Mouse (Mus musculus): ENCODE data around the gene Stambpl1. TPM values are rescaled to one million over a fixed set of nuclear protein-coding genes. Genes with fewer than 3 reads are reported as not detected.

Stambpl1 gene
- polyA plus RNA-seq, 1 experiment from 2014 or later = 13.0 TPM

DNA sequence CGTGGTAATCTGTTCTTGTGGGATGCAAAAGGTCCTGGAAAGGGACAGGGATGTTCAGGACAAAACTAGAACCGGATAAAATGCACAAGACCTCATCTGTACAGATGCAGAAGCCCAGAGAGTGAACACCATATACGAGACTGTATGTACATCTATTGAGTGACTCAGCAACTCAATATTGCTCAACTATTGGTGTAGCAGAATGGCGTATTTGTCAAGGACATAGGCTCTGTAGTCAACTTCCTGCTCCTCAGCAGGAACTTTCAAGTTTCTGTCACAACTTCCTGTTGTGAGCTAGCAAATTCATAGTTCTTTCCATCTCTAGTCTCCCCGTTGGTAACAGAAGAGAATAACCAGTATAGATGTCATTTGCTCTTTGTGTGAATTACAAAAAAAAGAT lies 56.5 kb downstream of the Stambpl1 start:
- H3K4me2 ChIP-seq (replicated peaks; ENCODE audit: low read depth) = no peak overlapping the region
- no peak overlapping the region for H3K4me3 ChIP-seq (ENCODE audit: low read depth, low read length)
- ATAC-seq (ENCODE audit: low FRiP score, low TSS enrichment) = no peak
- H3K36me3 ChIP-seq (ENCODE audit: control insufficient read depth, insufficient read depth, low read length) = 0 out of 2 replicates have a peak, but pooled peaks cover 1% of the 10 kb centered on the region
- WGBS = 74% methylated on average over 5 of the region's 5 CpGs
- TF ChIP-seq EP300 (optimal IDR thresholded peaks at IDR 0.05) = no peak
- no peaks in the 10 kb centered on the region for H3K4me1 ChIP-seq (replicated peaks; ENCODE audit: control insufficient read depth, insufficient read depth)
- H3K27ac ChIP-seq (replicated peaks) = no peak overlapping the region
- no peak overlapping the region for H3K9ac ChIP-seq (ENCODE audit: low read length)
- no peaks in the 10 kb centered on the region for H3K9me3 ChIP-seq (ENCODE audit: control insufficient read depth, low read length)
- no peak for DNase-seq (ENCODE audit: low spot score)
- no peaks in the 10 kb centered on the region for H3K27me3 ChIP-seq (ENCODE audit: control insufficient read depth, insufficient read depth, low read length)

DNA sequence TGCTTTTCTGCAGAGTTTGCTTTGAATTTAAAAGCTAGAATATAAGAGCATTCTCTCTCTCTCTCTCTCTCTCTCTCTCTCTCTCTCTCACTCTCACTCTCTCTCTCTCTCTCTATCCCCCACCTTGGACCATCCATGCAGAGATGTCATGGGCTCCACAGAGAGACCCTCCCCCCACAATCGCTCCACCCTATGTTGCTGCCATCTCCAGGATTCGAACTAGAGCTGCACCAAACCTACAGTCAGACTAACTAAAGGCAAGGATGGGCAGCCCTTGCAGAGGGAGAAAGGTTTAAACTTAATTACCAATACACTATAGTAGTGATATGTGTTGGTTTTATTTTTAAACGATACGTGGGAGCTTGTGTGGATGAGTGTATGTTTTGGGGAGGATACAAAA lies 58.6 kb downstream of the Stambpl1 start:
- no peaks in the 10 kb centered on the region for H3K4me1 ChIP-seq (replicated peaks; ENCODE audit: control insufficient read depth, insufficient read depth)
- 0 out of 2 replicates have a peak overlapping the region, but pooled peaks have one; percentile 30 for H3K27ac ChIP-seq (replicated peaks)
- no peak overlapping the region for H3K9ac ChIP-seq (ENCODE audit: low read length)
- H3K4me3 ChIP-seq (ENCODE audit: low read depth, low read length) = peak overlapping the region; percentile 49
- TF ChIP-seq EP300 (optimal IDR thresholded peaks at IDR 0.05) = no peak
- TF ChIP-seq CTCF (IDR thresholded peaks at IDR 0.05; ENCODE audit: low read depth) = no peak
- DNase-seq (ENCODE audit: low spot score) (no peak), ATAC-seq (ENCODE audit: low FRiP score, low TSS enrichment) (no peak)
- WGBS = 66% methylated on average over 4 of the region's 4 CpGs
- H3K36me3 ChIP-seq (ENCODE audit: control insufficient read depth, insufficient read depth, low read length) = no peaks in the 10 kb centered on the region
- H3K27me3 ChIP-seq (ENCODE audit: control insufficient read depth, insufficient read depth, low read length) = no peaks in the 10 kb centered on the region
- H3K4me2 ChIP-seq (replicated peaks; ENCODE audit: low read depth) = peak overlapping the region; percentile 35
- H3K9me3 ChIP-seq (ENCODE audit: control insufficient read depth, low read length) = no peaks in the 10 kb centered on the region

- H3K27me3 ChIP-seq (ENCODE audit: control insufficient read depth, insufficient read depth, low read length) = no peaks in the 10 kb centered on the region
- no peak for ATAC-seq (ENCODE audit: low FRiP score, low TSS enrichment)
- H3K9me3 ChIP-seq (ENCODE audit: control insufficient read depth, low read length) = no peaks in the 10 kb centered on the region
- TF ChIP-seq EP300 (optimal IDR thresholded peaks at IDR 0.05) (no peak), CTCF (IDR thresholded peaks at IDR 0.05; ENCODE audit: low read depth) (no peak)
- WGBS = 52% methylated on average over 2 of the region's 2 CpGs
- peak overlapping the region; percentile 97 for H3K27ac ChIP-seq (replicated peaks)
- H3K4me1 ChIP-seq (replicated peaks; ENCODE audit: control insufficient read depth, insufficient read depth) = no peaks in the 10 kb centered on the region
- peak overlapping the region; percentile 42 for H3K4me2 ChIP-seq (replicated peaks; ENCODE audit: low read depth)
- DNase-seq (ENCODE audit: low spot score) = no peak
- H3K9ac ChIP-seq (ENCODE audit: low read length) = peak overlapping the region; percentile 77
- no peaks in the 10 kb centered on the region for H3K36me3 ChIP-seq (ENCODE audit: control insufficient read depth, insufficient read depth, low read length)
- H3K4me3 ChIP-seq (ENCODE audit: low read depth, low read length) = peak overlapping the region; percentile 49
These were observed 59.9 kb downstream of the Stambpl1 start for GRCm38 (mm10) chr19:34251900-34252299.

GRCm38 (mm10) chr19:34252450-34252849 lies 60.4 kb downstream of the Stambpl1 start:
- TF ChIP-seq EP300 (optimal IDR thresholded peaks at IDR 0.05) (no peak), CTCF (IDR thresholded peaks at IDR 0.05; ENCODE audit: low read depth) (no peak)
- ATAC-seq (ENCODE audit: low FRiP score, low TSS enrichment) (no peak), DNase-seq (ENCODE audit: low spot score) (no peak)
- H3K4me1 ChIP-seq (replicated peaks; ENCODE audit: control insufficient read depth, insufficient read depth) = no peaks in the 10 kb centered on the region
- H3K36me3 ChIP-seq (ENCODE audit: control insufficient read depth, insufficient read depth, low read length) = no peaks in the 10 kb centered on the region
- H3K27me3 ChIP-seq (ENCODE audit: control insufficient read depth, insufficient read depth, low read length) = no peaks in the 10 kb centered on the region
- H3K4me3 ChIP-seq (ENCODE audit: low read depth, low read length) = peak overlapping the region; percentile 49
- peak overlapping the region; percentile 42 for H3K4me2 ChIP-seq (replicated peaks; ENCODE audit: low read depth)
- peak overlapping the region; percentile 97 for H3K27ac ChIP-seq (replicated peaks)
- WGBS = 66% methylated on average over 9 of the region's 9 CpGs
- no peaks in the 10 kb centered on the region for H3K9me3 ChIP-seq (ENCODE audit: control insufficient read depth, low read length)
- H3K9ac ChIP-seq (ENCODE audit: low read length) = peak overlapping the region; percentile 77

DNA sequence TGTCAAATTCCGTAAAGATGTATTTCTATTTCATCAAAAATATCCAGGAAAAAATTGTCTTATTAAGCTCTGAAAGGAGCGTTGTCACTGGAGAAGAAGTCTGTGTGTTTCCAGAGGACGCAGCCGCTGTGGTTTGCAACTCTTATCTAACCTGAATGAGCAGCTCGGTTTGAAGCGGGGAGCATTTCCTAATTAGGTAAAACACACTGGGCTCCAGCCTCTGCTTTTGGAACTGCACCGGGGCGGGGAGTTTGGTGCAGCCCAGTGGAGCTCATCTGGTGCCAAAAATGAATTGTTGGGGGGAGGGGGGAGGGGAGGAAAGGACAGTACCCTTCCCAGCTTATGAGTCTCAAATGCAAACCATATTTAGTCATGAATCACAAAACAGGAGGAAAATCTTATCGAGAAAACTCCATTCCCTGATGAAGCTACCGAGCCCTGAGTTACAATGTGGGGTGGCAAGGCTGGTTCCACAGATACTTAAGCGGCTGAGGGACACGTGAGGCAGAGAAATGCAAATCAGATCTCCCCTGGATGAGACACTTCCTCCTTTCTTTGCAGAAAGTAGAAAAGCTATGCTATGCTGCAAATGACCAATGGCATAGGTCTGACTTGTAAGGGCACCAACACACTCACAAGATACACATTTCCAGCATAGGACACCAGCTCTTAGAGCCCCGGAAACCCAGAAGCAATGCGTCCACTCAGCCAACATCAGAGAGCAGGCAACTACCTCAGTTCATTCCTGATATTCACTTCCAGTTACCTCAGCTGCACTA lies 62.3 kb downstream of the Stambpl1 start:
- Histone ChIP-seq H3K27me3 (ENCODE audit: control insufficient read depth, insufficient read depth, low read length) (no peaks in the 10 kb centered on the region), H3K4me3 (ENCODE audit: low read depth, low read length) (peak overlapping the region; percentile 49), H3K9ac (ENCODE audit: low read length) (peak overlapping the region; percentile 77), H3K36me3 (ENCODE audit: control insufficient read depth, insufficient read depth, low read length) (no peaks in the 10 kb centered on the region), H3K9me3 (ENCODE audit: control insufficient read depth, low read length) (no peaks in the 10 kb centered on the region), H3K4me1 (replicated peaks; ENCODE audit: control insufficient read depth, insufficient read depth) (no peaks in the 10 kb centered on the region), H3K4me2 (replicated peaks; ENCODE audit: low read depth) (peak overlapping the region; percentile 42), H3K27ac (replicated peaks) (peak overlapping the region; percentile 97)
- DNase-seq (ENCODE audit: low spot score) = no peak
- 20% methylated on average over 14 of the region's 14 CpGs for WGBS
- TF ChIP-seq EP300 (optimal IDR thresholded peaks at IDR 0.05) (no peak), CTCF (IDR thresholded peaks at IDR 0.05; ENCODE audit: low read depth) (no peak)
- peak; percentile 47 for ATAC-seq (ENCODE audit: low FRiP score, low TSS enrichment)

All from stomach, postnatal 0 days (tissue).